Mouse (Mus musculus) kidney, embryonic 16.5 days (tissue): ENCODE data around the gene Fam129a. TPM values are rescaled to one million over a fixed set of nuclear protein-coding genes. Genes with fewer than 3 reads are reported as not detected.
A peak's percentile ranks its signal among the peaks of the same experiment; 100 is the strongest.

ENCODE experiments used
- ATAC-seq: fragments of 200-750 bp; cut with Nextera tagmentation; 2 replicates; pipeline ENCODE4 v1.8.0; 2017; ENCODE audit warnings: moderate TSS enrichment; ENCODE audit not compliant: low FRiP score, low TSS enrichment
- H3K27ac ChIP-seq: fragments of 300-500 bp; sonication (generic); 2 replicates; pipeline ENCODE4 v1.5.1; 2014; ENCODE audit warnings: low read length
- H3K27me3 ChIP-seq: fragments of 300-500 bp; sonication (generic); 2 replicates; pipeline ENCODE4 v1.6.1; 2014; ENCODE audit warnings: low read length, control low read depth, mixed read lengths; ENCODE audit not compliant: insufficient read depth
- H3K36me3 ChIP-seq: fragments of 300-500 bp; sonication (generic); 2 replicates; pipeline ENCODE4 v1.6.1; 2014; ENCODE audit warnings: low read length, control low read depth, mixed read lengths; ENCODE audit not compliant: insufficient read depth
- H3K4me1 ChIP-seq: fragments of 300-500 bp; sonication (generic); 2 replicates; pipeline ENCODE4 v1.6.1; 2014; ENCODE audit warnings: low read length, control low read depth, mixed read lengths; ENCODE audit not compliant: insufficient read depth
- H3K4me2 ChIP-seq: fragments of 300-500 bp; sonication (generic); replicated peaks from 2 replicates; pipeline ENCODE4 v1.6.1; 2014; ENCODE audit warnings: low read depth, low read length
- H3K4me3 ChIP-seq: fragments of 300-500 bp; sonication (generic); 2 replicates; pipeline ENCODE4 v1.5.1; 2014; ENCODE audit warnings: mild to moderate bottlenecking, low read length
- H3K9ac ChIP-seq: fragments of 300-500 bp; sonication (generic); replicated peaks from 2 replicates; pipeline ENCODE4 v1.6.1; 2014; ENCODE audit warnings: low read length
- H3K9me3 ChIP-seq: fragments of 300-500 bp; sonication (generic); 2 replicates; pipeline ENCODE4 v1.6.1; 2016; ENCODE audit warnings: low read length, control low read depth
- WGBS: fragments of 180-500 bp; shearing (Covaris S2); extraction: QIAGEN DNeasy Blood & Tissue Kit; methylation state at CpG from one replicate; pipeline ENCODE4 v1.1.7; 2014; 5-methylcytosine and 5-hydroxymethylcytosine counted together
- polyA plus RNA-seq: library from polyadenylated mRNA; unstranded; fragments of >200 nt; fragmentation: Nextera tagmentation; extraction: Ambion mirVana; gene quantifications from 2 replicates; pipeline ENCODE4 v1.2.1, GENCODE M21; 2015

Fam129a gene
- polyA plus RNA-seq, 1 experiment from 2014 or later, result 11.8 TPM

GRCm38 (mm10) chr1:151758301-151758700, 187.3 kb downstream of the Fam129a start:
- Histone ChIP-seq H3K4me1 (peaks cover 26% of the 10 kb centered on the region; the same call in 1 of the 2 replicates), H3K9ac (no peak overlapping the region), H3K4me2 (no peak overlapping the region), H3K4me3 (no peak overlapping the region), H3K36me3 (no peaks in the 10 kb centered on the region; the same call in 1 of the 2 replicates), H3K27ac (no peak overlapping the region), H3K9me3 (no peaks in the 10 kb centered on the region), H3K27me3 (no peaks in the 10 kb centered on the region)
- no peak for ATAC-seq
- WGBS, result 82% methylated on average over 6 of the region's 6 CpGs

- Histone ChIP-seq H3K4me1 (peaks cover 21% of the 10 kb centered on the region; the same call in 1 of the 2 replicates), H3K9ac (no peak overlapping the region), H3K9me3 (no peaks in the 10 kb centered on the region), H3K36me3 (no peaks in the 10 kb centered on the region; the same call in 1 of the 2 replicates), H3K27ac (0 out of 2 replicates have a peak overlapping the region, but pooled peaks have one; percentile 6), H3K4me2 (no peak overlapping the region), H3K4me3 (no peak overlapping the region), H3K27me3 (no peaks in the 10 kb centered on the region)
- WGBS, result 57% methylated on average over 2 of the region's 2 CpGs
- ATAC-seq, result no peak
These were observed 188.0 kb downstream of the Fam129a start for GRCm38 (mm10) chr1:151758991-151759390.

DNA sequence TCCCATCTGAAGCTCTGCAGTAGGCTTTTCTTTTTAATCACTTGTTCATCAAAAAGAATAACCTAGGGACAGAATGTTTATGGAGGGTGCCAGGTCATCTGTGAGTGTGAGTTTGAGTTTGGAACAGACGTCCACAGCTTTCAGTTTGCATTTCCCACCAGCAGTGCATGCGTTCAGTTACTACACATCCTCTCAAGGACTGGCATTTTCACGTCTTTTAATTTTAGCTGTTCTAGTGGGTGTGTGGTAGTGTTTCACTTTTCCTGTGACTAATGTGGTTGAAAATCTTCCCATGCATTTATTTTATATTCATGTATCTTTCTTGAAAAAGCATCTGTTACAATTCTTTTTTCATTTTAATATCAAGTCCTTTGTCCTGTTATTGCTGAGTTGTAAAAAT, 193.2 kb downstream of the Fam129a start:
- Histone ChIP-seq H3K36me3 (no peaks in the 10 kb centered on the region; the same call in 1 of the 2 replicates), H3K27ac (no peak overlapping the region), H3K4me3 (no peak overlapping the region), H3K4me1 (no peaks in the 10 kb centered on the region), H3K9me3 (no peaks in the 10 kb centered on the region), H3K4me2 (no peak overlapping the region), H3K27me3 (no peaks in the 10 kb centered on the region), H3K9ac (no peak overlapping the region)
- no peak for ATAC-seq
- 67% methylated on average over 3 of the region's 3 CpGs for WGBS

DNA sequence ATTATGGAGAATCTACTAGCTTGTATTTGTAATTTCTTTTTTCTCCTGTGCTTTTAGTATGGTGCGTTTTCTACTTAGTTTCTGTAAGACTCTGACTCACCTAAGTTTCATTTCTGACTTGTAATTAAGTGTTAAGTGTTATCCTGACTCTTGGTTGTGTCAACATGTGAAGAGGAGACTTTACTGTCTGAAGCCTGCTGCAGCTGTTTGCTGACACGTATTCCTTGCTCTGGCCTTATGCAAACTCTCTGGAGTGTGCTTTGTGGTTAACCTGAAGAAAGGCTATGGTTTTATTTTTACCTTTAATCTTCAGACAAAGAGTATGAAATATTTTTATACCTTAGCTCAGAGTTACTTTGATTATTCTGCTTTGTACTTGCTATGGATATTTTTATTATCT, 195.2 kb downstream of the Fam129a start:
- H3K4me3 ChIP-seq, result no peak overlapping the region
- no peak overlapping the region for H3K9ac ChIP-seq
- ATAC-seq, result no peak
- no peaks in the 10 kb centered on the region for H3K27me3 ChIP-seq
- no peak overlapping the region for H3K4me2 ChIP-seq
- WGBS, result 92% methylated on average over 2 of the region's 2 CpGs
- H3K9me3 ChIP-seq, result no peaks in the 10 kb centered on the region
- H3K36me3 ChIP-seq, result peaks cover 6% of the 10 kb centered on the region; the same call in 1 of the 2 replicates
- H3K27ac ChIP-seq, result no peak overlapping the region
- H3K4me1 ChIP-seq, result no peaks in the 10 kb centered on the region

- H3K4me3 ChIP-seq, result no peak overlapping the region
- no peak overlapping the region for H3K4me2 ChIP-seq
- WGBS, result 81% methylated on average over 3 of the region's 3 CpGs
- peaks cover 6% of the 10 kb centered on the region; the same call in 1 of the 2 replicates for H3K36me3 ChIP-seq
- H3K27me3 ChIP-seq, result no peaks in the 10 kb centered on the region
- ATAC-seq, result no peak
- no peak overlapping the region for H3K27ac ChIP-seq
- no peaks in the 10 kb centered on the region for H3K4me1 ChIP-seq
- H3K9me3 ChIP-seq, result no peaks in the 10 kb centered on the region
- H3K9ac ChIP-seq, result no peak overlapping the region
These were observed 196.1 kb downstream of the Fam129a start for GRCm38 (mm10) chr1:151766976-151767654.

GRCm38 (mm10) chr1:151769200-151769913, 198.4 kb downstream of the Fam129a start:
- no peak overlapping the region for H3K9ac ChIP-seq
- H3K36me3 ChIP-seq, result 0 out of 2 replicates have a peak, but pooled peaks cover 6% of the 10 kb centered on the region
- H3K4me1 ChIP-seq, result no peaks in the 10 kb centered on the region
- no peaks in the 10 kb centered on the region for H3K9me3 ChIP-seq
- no peak overlapping the region for H3K27ac ChIP-seq
- 76% methylated on average over 3 of the region's 3 CpGs for WGBS
- H3K4me3 ChIP-seq, result no peak overlapping the region
- H3K4me2 ChIP-seq, result no peak overlapping the region
- H3K27me3 ChIP-seq, result no peaks in the 10 kb centered on the region
- ATAC-seq, result no peak

Other genes with a start within 250 kb of the Fam129a start
- 534 and 540 TPM in 2 replicates for gene Ivns1abp, start 226.7 kb upstream of the Fam129a start, polyA plus RNA-seq
- gene Swt1, start 142.7 kb upstream of the Fam129a start, polyA plus RNA-seq, result 17.1 and 23.7 TPM in 2 replicates
- 41.6 and 49.2 TPM in 2 replicates for gene Trmt1l, start 142.6 kb upstream of the Fam129a start, polyA plus RNA-seq
- 97.0 and 100 TPM in 2 replicates for gene Rnf2, start 70.2 kb upstream of the Fam129a start, polyA plus RNA-seq
- gene Edem3, start 184.2 kb downstream of the Fam129a start, polyA plus RNA-seq, result 16.6 and 17.0 TPM in 2 replicates